Mouse (Mus musculus) lung, postnatal 4 days (tissue): ENCODE data around the gene Fgfr2.

Experiments used
- DNase-seq, 2 experiments: peaks; one replicate each; pipeline ENCODE4 v3.0.0; 2021

Fgfr2 gene

GRCm38 (mm10) chr7:132713483-132714126 is 409.5 kb downstream of the Fgfr2 start:
- DNase-seq = peak; percentile 67 to 77

GRCm38 (mm10) chr7:132712956-132713355 is 410.2 kb downstream of the Fgfr2 start:
- DNase-seq = no peak

GRCm38 (mm10) chr7:132712044-132712708 is 411.0 kb downstream of the Fgfr2 start:
- peak; percentile 76 to 88 for DNase-seq

GRCm38 (mm10) chr7:132711579-132711978 is 411.6 kb downstream of the Fgfr2 start:
- DNase-seq = no peak

GRCm38 (mm10) chr7:132705130-132705529 is 418.0 kb downstream of the Fgfr2 start:
- no peak for DNase-seq

GRCm38 (mm10) chr7:132704310-132704875 is 418.8 kb downstream of the Fgfr2 start:
- DNase-seq = no peak

- no peak for DNase-seq
Observed at GRCm38 (mm10) chr7:132703515-132704309, 419.4 kb downstream of the Fgfr2 start.

GRCm38 (mm10) chr7:132702492-132703070 is 420.6 kb downstream of the Fgfr2 start:
- no peak for DNase-seq

- DNase-seq = no peak
Observed at GRCm38 (mm10) chr7:132702024-132702423, 421.1 kb downstream of the Fgfr2 start.

GRCm38 (mm10) chr7:132701412-132701811 is 421.7 kb downstream of the Fgfr2 start:
- peak in 1 of 2 experiments; percentile 46 for DNase-seq

GRCm38 (mm10) chr7:132700107-132700506 is 423.0 kb downstream of the Fgfr2 start:
- DNase-seq = peak in 1 of 2 experiments; percentile 29

- no peak for DNase-seq
Observed at GRCm38 (mm10) chr7:132699639-132700038, 423.5 kb downstream of the Fgfr2 start.

GRCm38 (mm10) chr7:132699165-132699564 is 424.0 kb downstream of the Fgfr2 start:
- DNase-seq = no peak

GRCm38 (mm10) chr7:132698737-132699136 is 424.4 kb downstream of the Fgfr2 start:
- no peak for DNase-seq

GRCm38 (mm10) chr7:132697258-132697796 is 425.8 kb downstream of the Fgfr2 start:
- peak in 1 of 2 experiments; percentile 25 for DNase-seq

GRCm38 (mm10) chr7:132693561-132693960 is 429.6 kb downstream of the Fgfr2 start:
- DNase-seq = no peak

GRCm38 (mm10) chr7:132692719-132693118 is 430.4 kb downstream of the Fgfr2 start:
- DNase-seq = no peak

- DNase-seq = no peak
Observed at GRCm38 (mm10) chr7:132690716-132691472, 432.3 kb downstream of the Fgfr2 start.

GRCm38 (mm10) chr7:132689722-132690121 is 433.4 kb downstream of the Fgfr2 start:
- no peak for DNase-seq

GRCm38 (mm10) chr7:132688721-132689120 is 434.4 kb downstream of the Fgfr2 start:
- DNase-seq = peak; percentile 30 to 60

- DNase-seq = no peak
Observed at GRCm38 (mm10) chr7:132687897-132688296, 435.3 kb downstream of the Fgfr2 start.

- no peak for DNase-seq
Observed at GRCm38 (mm10) chr7:132686515-132686914, 436.6 kb downstream of the Fgfr2 start.
